Mouse (Mus musculus): ENCODE measurements around the gene Ssb. TPM values are rescaled to one million over a fixed set of nuclear protein-coding genes. Genes with fewer than 3 reads are reported as not detected.

Ssb gene
- polyA plus RNA-seq, 1 experiment from 2014 or later, result 185 TPM

GRCm38 (mm10) chr2:69837244-69837967, 24.0 kb upstream of the Ssb start:
- Histone ChIP-seq H3K27me3 (replicated peaks; ENCODE audit: insufficient read depth, low read length) (no peaks in the 10 kb centered on the region), H3K9me3 (ENCODE audit: low read length) (no peaks in the 10 kb centered on the region), H3K9ac (replicated peaks; ENCODE audit: low read depth) (no peak overlapping the region), H3K4me3 (ENCODE audit: low read depth, low read length) (no peak overlapping the region), H3K36me3 (ENCODE audit: insufficient read depth, low read length) (no peaks in the 10 kb centered on the region), H3K4me1 (ENCODE audit: insufficient read depth, low read depth, low read length) (no peaks in the 10 kb centered on the region), H3K4me2 (replicated peaks; ENCODE audit: low read depth, low read length) (no peak overlapping the region), H3K27ac (ENCODE audit: low read length) (no peak overlapping the region)
- TF ChIP-seq CTCF (IDR thresholded peaks at IDR 0.05), result no peak
- no peak for TF ChIP-seq EP300 (IDR thresholded peaks at IDR 0.05)
- ATAC-seq (no peak), DNase-seq (ENCODE audit: low spot score) (no peak)
- 68% methylated on average over 7 of the region's 7 CpGs for WGBS

DNA sequence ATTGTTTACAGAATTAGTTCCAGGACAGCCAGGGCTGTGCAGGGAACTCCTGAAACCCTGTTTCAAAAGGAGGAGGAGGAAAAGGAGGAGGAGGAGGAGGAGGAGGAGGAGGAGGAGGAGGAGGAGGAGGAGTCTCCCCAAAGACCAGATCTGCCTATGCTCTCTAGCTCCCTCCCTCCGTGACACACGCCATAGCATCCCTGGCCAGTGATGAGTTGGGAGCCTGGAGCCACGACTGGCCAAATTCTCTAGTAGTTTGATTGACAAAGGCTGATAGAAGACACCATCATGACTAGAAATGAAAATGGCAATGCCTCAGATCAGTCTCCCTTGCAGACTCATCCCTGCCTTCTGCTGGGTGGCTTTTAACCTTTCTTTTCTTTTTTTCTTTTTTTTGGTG, 23.4 kb upstream of the Ssb start:
- TF ChIP-seq CTCF (IDR thresholded peaks at IDR 0.05) (no peak; the same call in 1 of the 2 replicates), EP300 (IDR thresholded peaks at IDR 0.05) (no peak)
- no peak overlapping the region for H3K27ac ChIP-seq (ENCODE audit: low read length)
- no peak overlapping the region for H3K4me3 ChIP-seq (ENCODE audit: low read depth, low read length)
- no peaks in the 10 kb centered on the region for H3K4me1 ChIP-seq (ENCODE audit: insufficient read depth, low read depth, low read length)
- no peak overlapping the region for H3K9ac ChIP-seq (replicated peaks; ENCODE audit: low read depth)
- no peaks in the 10 kb centered on the region for H3K36me3 ChIP-seq (ENCODE audit: insufficient read depth, low read length)
- DNase-seq (ENCODE audit: low spot score), result no peak
- H3K27me3 ChIP-seq (replicated peaks; ENCODE audit: insufficient read depth, low read length), result no peaks in the 10 kb centered on the region
- H3K4me2 ChIP-seq (replicated peaks; ENCODE audit: low read depth, low read length), result no peak overlapping the region
- H3K9me3 ChIP-seq (ENCODE audit: low read length), result no peaks in the 10 kb centered on the region
- no peak for ATAC-seq
- WGBS, result 45% methylated on average over 3 of the region's 3 CpGs

DNA sequence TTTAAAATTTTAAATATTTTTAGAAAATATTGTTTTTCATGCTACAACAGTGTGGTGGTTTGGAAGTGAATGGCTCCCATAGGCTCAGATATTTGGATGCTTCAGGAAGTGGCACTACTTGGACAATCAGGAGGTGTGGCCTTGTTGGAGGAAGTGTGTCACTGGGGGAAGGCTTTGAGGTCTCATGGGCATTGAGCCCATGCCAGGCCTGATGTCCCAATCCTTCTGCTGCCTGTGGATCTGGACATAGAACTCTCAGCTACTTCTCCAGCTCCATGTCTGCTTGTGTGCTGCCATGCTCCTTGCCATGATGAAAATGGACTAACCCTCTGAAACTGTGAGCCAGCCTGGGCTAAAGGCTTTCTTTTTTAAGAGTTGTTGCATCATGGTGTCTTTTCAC, 22.7 kb upstream of the Ssb start:
- DNase-seq (ENCODE audit: low spot score), result peak; percentile 15
- no peaks in the 10 kb centered on the region for H3K36me3 ChIP-seq (ENCODE audit: insufficient read depth, low read length)
- no peak overlapping the region for H3K4me2 ChIP-seq (replicated peaks; ENCODE audit: low read depth, low read length)
- ATAC-seq, result no peak
- no peak overlapping the region for H3K4me3 ChIP-seq (ENCODE audit: low read depth, low read length)
- H3K9me3 ChIP-seq (ENCODE audit: low read length), result no peaks in the 10 kb centered on the region
- no peak overlapping the region for H3K27ac ChIP-seq (ENCODE audit: low read length)
- TF ChIP-seq EP300 (IDR thresholded peaks at IDR 0.05) (no peak), CTCF (IDR thresholded peaks at IDR 0.05) (no peak)
- H3K27me3 ChIP-seq (replicated peaks; ENCODE audit: insufficient read depth, low read length), result no peaks in the 10 kb centered on the region
- H3K9ac ChIP-seq (replicated peaks; ENCODE audit: low read depth), result no peak overlapping the region
- H3K4me1 ChIP-seq (ENCODE audit: insufficient read depth, low read depth, low read length), result no peaks in the 10 kb centered on the region

- ATAC-seq (no peak), DNase-seq (ENCODE audit: low spot score) (no peak)
- 34% methylated on average over 6 of the region's 6 CpGs for WGBS
Measured at GRCm38 (mm10) chr2:69840261-69840660, 21.1 kb upstream of the Ssb start.

DNA sequence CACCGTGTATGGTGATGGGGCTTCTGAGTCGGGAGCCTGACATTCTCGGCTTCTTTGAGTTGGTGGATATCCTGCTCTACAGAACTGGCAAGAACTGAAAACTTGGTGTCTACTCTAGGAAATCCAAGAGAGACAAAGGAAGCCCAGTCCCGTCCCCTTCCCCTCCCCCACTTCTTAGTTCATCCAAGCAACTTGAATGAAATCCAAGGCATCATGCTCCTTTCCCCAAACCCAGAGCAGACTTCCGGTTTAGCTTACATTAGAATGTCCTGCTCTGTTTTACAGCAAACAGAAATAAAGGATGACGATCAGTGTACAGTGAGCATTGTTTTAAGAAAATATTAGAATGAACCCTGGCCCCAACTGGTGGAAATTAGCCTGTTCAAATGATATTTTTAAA, 12.1 kb upstream of the Ssb start:
- Histone ChIP-seq H3K4me3 (ENCODE audit: low read depth, low read length) (no peak overlapping the region), H3K9me3 (ENCODE audit: low read length) (no peaks in the 10 kb centered on the region), H3K4me1 (ENCODE audit: insufficient read depth, low read depth, low read length) (no peaks in the 10 kb centered on the region), H3K4me2 (replicated peaks; ENCODE audit: low read depth, low read length) (no peak overlapping the region), H3K27ac (ENCODE audit: low read length) (peak overlapping the region; percentile 60), H3K9ac (replicated peaks; ENCODE audit: low read depth) (no peak overlapping the region), H3K27me3 (replicated peaks; ENCODE audit: insufficient read depth, low read length) (no peaks in the 10 kb centered on the region), H3K36me3 (ENCODE audit: insufficient read depth, low read length) (no peaks in the 10 kb centered on the region)
- WGBS, result 44% methylated on average over 6 of the region's 6 CpGs
- DNase-seq (ENCODE audit: low spot score), result peak; percentile 54
- TF ChIP-seq CTCF (IDR thresholded peaks at IDR 0.05) (no peak), EP300 (IDR thresholded peaks at IDR 0.05) (0 out of 2 replicates have a peak, but pooled peaks have one; percentile 17)
- peak; percentile 69 for ATAC-seq

More at GRCm38 (mm10) chr2:69840261-69840660, 21.1 kb upstream of the Ssb start:
- Histone ChIP-seq H3K4me1 (ENCODE audit: insufficient read depth, low read depth, low read length) (no peaks in the 10 kb centered on the region), H3K36me3 (ENCODE audit: insufficient read depth, low read length) (no peaks in the 10 kb centered on the region), H3K4me3 (ENCODE audit: low read depth, low read length) (no peak overlapping the region), H3K27ac (ENCODE audit: low read length) (no peak overlapping the region), H3K27me3 (replicated peaks; ENCODE audit: insufficient read depth, low read length) (no peaks in the 10 kb centered on the region), H3K4me2 (replicated peaks; ENCODE audit: low read depth, low read length) (no peak overlapping the region), H3K9me3 (ENCODE audit: low read length) (no peaks in the 10 kb centered on the region), H3K9ac (replicated peaks; ENCODE audit: low read depth) (no peak overlapping the region)
- TF ChIP-seq EP300 (IDR thresholded peaks at IDR 0.05), result no peak
- no peak for TF ChIP-seq CTCF (IDR thresholded peaks at IDR 0.05)

DNA sequence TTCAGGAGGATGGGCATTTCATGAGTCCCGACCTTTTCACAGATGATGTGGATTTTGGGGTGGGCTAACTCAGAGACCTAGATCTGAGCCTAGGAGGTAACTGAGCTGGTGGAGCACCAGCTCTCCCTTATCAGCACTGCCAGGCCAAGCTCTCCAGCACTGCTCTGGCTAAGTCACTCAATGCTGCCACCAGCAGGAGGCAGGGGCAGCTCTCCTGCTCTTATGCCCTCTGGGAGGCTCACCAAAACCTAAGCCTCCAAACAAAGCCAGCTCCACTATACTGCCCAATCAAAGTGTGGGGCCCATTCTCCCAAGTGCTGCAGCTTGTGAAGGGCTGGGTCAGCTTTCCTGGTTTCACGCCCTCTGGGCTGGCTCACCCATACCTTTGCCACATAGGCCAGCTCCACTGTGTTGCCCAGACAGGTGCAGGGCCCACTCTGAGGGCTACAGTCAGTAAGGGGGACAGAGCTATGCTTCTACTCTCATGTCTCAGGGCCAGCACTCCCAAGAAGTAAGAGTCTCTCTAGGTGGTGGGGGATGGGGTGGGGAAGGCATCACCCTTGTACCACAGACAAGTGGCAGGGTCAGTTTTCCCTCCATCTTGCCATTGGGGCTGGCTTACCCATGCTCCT, 9.8 kb upstream of the Ssb start:
- ATAC-seq (0 out of 2 replicates have a peak, but pooled peaks have one; percentile 21), DNase-seq (ENCODE audit: low spot score) (peak; percentile 21)
- H3K27me3 ChIP-seq (replicated peaks; ENCODE audit: insufficient read depth, low read length), result no peaks in the 10 kb centered on the region
- no peak overlapping the region for H3K4me3 ChIP-seq (ENCODE audit: low read depth, low read length)
- H3K4me1 ChIP-seq (ENCODE audit: insufficient read depth, low read depth, low read length), result no peaks in the 10 kb centered on the region
- H3K4me2 ChIP-seq (replicated peaks; ENCODE audit: low read depth, low read length), result no peak overlapping the region
- H3K9ac ChIP-seq (replicated peaks; ENCODE audit: low read depth), result no peak overlapping the region
- H3K36me3 ChIP-seq (ENCODE audit: insufficient read depth, low read length), result no peaks in the 10 kb centered on the region
- 63% methylated on average over 2 of the region's 2 CpGs for WGBS
- H3K9me3 ChIP-seq (ENCODE audit: low read length), result no peaks in the 10 kb centered on the region
- no peak for TF ChIP-seq EP300 (IDR thresholded peaks at IDR 0.05)
- peak; percentile 47 for TF ChIP-seq CTCF (IDR thresholded peaks at IDR 0.05)
- H3K27ac ChIP-seq (ENCODE audit: low read length), result no peak overlapping the region
